Mouse (Mus musculus) limb, embryonic 10.5 days (tissue): ENCODE results near the gene Oscp1. TPM values are rescaled to one million over a fixed set of nuclear protein-coding genes. Genes with fewer than 3 reads are reported as not detected.

Experiments
- DNase-seq: peaks from one replicate; pipeline ENCODE4 v3.0.0-alpha.2; 2017; ENCODE audit warnings: low spot score
- H3K27ac ChIP-seq: fragments of 300-500 bp; sonication (generic); 2 replicates; pipeline ENCODE4 v1.5.1; 2016; ENCODE audit warnings: mild to moderate bottlenecking
- H3K27me3 ChIP-seq: fragments of 300-500 bp; sonication (generic); 2 replicates; pipeline ENCODE4 v1.6.1; 2016; ENCODE audit warnings: low read depth, mild to moderate bottlenecking; ENCODE audit not compliant: poor library complexity, severe bottlenecking
- H3K36me3 ChIP-seq: fragments of 300-500 bp; sonication (generic); 2 replicates; pipeline ENCODE4 v1.6.1; 2016; ENCODE audit warnings: mild to moderate bottlenecking, moderate library complexity
- H3K4me1 ChIP-seq: fragments of 300-500 bp; sonication (generic); 2 replicates; pipeline ENCODE4 v1.6.1; 2016
- H3K4me3 ChIP-seq: fragments of 300-500 bp; sonication (generic); 2 replicates; pipeline ENCODE4 v1.5.1; 2016; ENCODE audit warnings: mild to moderate bottlenecking, moderate library complexity
- H3K9me3 ChIP-seq: fragments of 300-500 bp; sonication (generic); replicated peaks from 2 replicates; pipeline ENCODE4 v1.6.1; 2016; ENCODE audit warnings: mild to moderate bottlenecking
- WGBS: fragments of 180-500 bp; shearing (Covaris S2); methylation state at CpG from one replicate; pipeline ENCODE4 v1.1.7; 2016; 5-methylcytosine and 5-hydroxymethylcytosine counted together
- polyA plus RNA-seq: library from polyadenylated mRNA; unstranded; fragments of >200 nt; fragmentation: Nextera tagmentation; extraction: Ambion mirVana; gene quantifications from 2 replicates; pipeline ENCODE4 v1.2.1, GENCODE M21; 2016

Oscp1 gene
- polyA plus RNA-seq, result 20.4 and 23.7 TPM in 2 replicates

- H3K27me3 ChIP-seq, result no peaks in the 10 kb centered on the region
- DNase-seq, result peak; percentile 94
- 1% methylated on average over 57 of the region's 57 CpGs for WGBS
- H3K27ac ChIP-seq, result peak within 1 kb of the TSS; percentile 81
- H3K36me3 ChIP-seq, result peaks cover 33% of the 10 kb centered on the region
- H3K9me3 ChIP-seq, result no peaks in the 10 kb centered on the region
- peaks cover 18% of the 10 kb centered on the region for H3K4me1 ChIP-seq
- peak within 1 kb of the TSS; percentile 83 for H3K4me3 ChIP-seq
Observed at GRCm38 (mm10) chr4:126058134-126058996, at the start of gene Oscp1. Gene Oscp1 (plus strand): TSS chr4:126058565.

GRCm38 (mm10) chr4:126017676-126018332 is 40.6 kb upstream of the Oscp1 start:
- 88% methylated on average over 7 of the region's 7 CpGs for WGBS
- no peak for DNase-seq
- H3K36me3 ChIP-seq, result no peaks in the 10 kb centered on the region

GRCm38 (mm10) chr4:126018966-126019538 is 39.3 kb upstream of the Oscp1 start:
- no peak for DNase-seq
- 0 out of 2 replicates have a peak, but pooled peaks cover 5% of the 10 kb centered on the region for H3K4me1 ChIP-seq
- no peaks in the 10 kb centered on the region for H3K27me3 ChIP-seq
- H3K9me3 ChIP-seq, result no peaks in the 10 kb centered on the region
- WGBS, result 83% methylated on average over 11 of the region's 11 CpGs
- no peak overlapping the region for H3K4me3 ChIP-seq
- H3K36me3 ChIP-seq, result no peaks in the 10 kb centered on the region
- H3K27ac ChIP-seq, result no peak overlapping the region

More at GRCm38 (mm10) chr4:126017676-126018332, 40.6 kb upstream of the Oscp1 start:
- Histone ChIP-seq H3K9me3 (no peaks in the 10 kb centered on the region), H3K4me1 (0 out of 2 replicates have a peak, but pooled peaks cover 5% of the 10 kb centered on the region), H3K27ac (no peak overlapping the region), H3K4me3 (no peak overlapping the region), H3K27me3 (no peaks in the 10 kb centered on the region)

- Histone ChIP-seq H3K4me3 (no peak within 1 kb of the TSS), H3K27ac (no peak within 1 kb of the TSS), H3K4me1 (no peaks in the 10 kb centered on the region), H3K9me3 (no peaks in the 10 kb centered on the region), H3K36me3 (no peaks in the 10 kb centered on the region), H3K27me3 (no peaks in the 10 kb centered on the region)
- DNase-seq, result no peak
- WGBS, result 45% methylated on average over 16 of the region's 16 CpGs
Observed at GRCm38 (mm10) chr4:126024303-126024900, 34.0 kb upstream of the Oscp1 start, which contains the start of gene Csf3r. Gene Csf3r (plus strand): TSS chr4:126024550.

- no peaks in the 10 kb centered on the region for H3K36me3 ChIP-seq
- WGBS, result 92% methylated on average over 5 of the region's 5 CpGs
- H3K27ac ChIP-seq, result no peak overlapping the region
- no peak overlapping the region for H3K4me3 ChIP-seq
- H3K4me1 ChIP-seq, result no peaks in the 10 kb centered on the region
- H3K9me3 ChIP-seq, result no peaks in the 10 kb centered on the region
- no peaks in the 10 kb centered on the region for H3K27me3 ChIP-seq
- DNase-seq, result no peak
Observed at GRCm38 (mm10) chr4:126025801-126026200, 32.6 kb upstream of the Oscp1 start.

- no peak overlapping the region for H3K27ac ChIP-seq
- DNase-seq, result no peak
- no peak overlapping the region for H3K4me3 ChIP-seq
- no peaks in the 10 kb centered on the region for H3K9me3 ChIP-seq
- WGBS, result 90% methylated on average over 3 of the region's 3 CpGs
- no peaks in the 10 kb centered on the region for H3K36me3 ChIP-seq
- H3K4me1 ChIP-seq, result no peaks in the 10 kb centered on the region
- no peaks in the 10 kb centered on the region for H3K27me3 ChIP-seq
Observed at GRCm38 (mm10) chr4:126027980-126028379, 30.4 kb upstream of the Oscp1 start.

- no peak overlapping the region for H3K4me3 ChIP-seq
- WGBS, result 65% methylated on average over 3 of the region's 3 CpGs
- no peak overlapping the region for H3K27ac ChIP-seq
- no peaks in the 10 kb centered on the region for H3K36me3 ChIP-seq
- H3K4me1 ChIP-seq, result no peaks in the 10 kb centered on the region
- no peak for DNase-seq
- no peaks in the 10 kb centered on the region for H3K9me3 ChIP-seq
- H3K27me3 ChIP-seq, result no peaks in the 10 kb centered on the region
Observed at GRCm38 (mm10) chr4:126029042-126029441, 29.3 kb upstream of the Oscp1 start.

GRCm38 (mm10) chr4:126030705-126031104 is 27.7 kb upstream of the Oscp1 start:
- Histone ChIP-seq H3K27me3 (no peaks in the 10 kb centered on the region), H3K4me1 (no peaks in the 10 kb centered on the region), H3K9me3 (no peaks in the 10 kb centered on the region), H3K36me3 (no peaks in the 10 kb centered on the region), H3K4me3 (no peak overlapping the region), H3K27ac (no peak overlapping the region)
- WGBS, result 85% methylated on average over 5 of the region's 5 CpGs
- no peak for DNase-seq

- no peaks in the 10 kb centered on the region for H3K36me3 ChIP-seq
- 87% methylated on average over 5 of the region's 5 CpGs for WGBS
- no peak for DNase-seq
- H3K9me3 ChIP-seq, result no peaks in the 10 kb centered on the region
- H3K27me3 ChIP-seq, result no peaks in the 10 kb centered on the region
- no peak overlapping the region for H3K27ac ChIP-seq
- no peak overlapping the region for H3K4me3 ChIP-seq
- H3K4me1 ChIP-seq, result no peaks in the 10 kb centered on the region
Observed at GRCm38 (mm10) chr4:126035413-126035812, 23.0 kb upstream of the Oscp1 start.

GRCm38 (mm10) chr4:126046851-126047585 is 11.3 kb upstream of the Oscp1 start, which contains the start of gene Mrps15:
Gene Mrps15 (plus strand): TSS chr4:126046925.
- peak within 1 kb of the TSS; percentile 74 for H3K4me3 ChIP-seq
- no peaks in the 10 kb centered on the region for H3K9me3 ChIP-seq
- WGBS, result under 1% methylated on average over 56 of the region's 56 CpGs
- peaks cover 30% of the 10 kb centered on the region for H3K36me3 ChIP-seq
- peaks cover 19% of the 10 kb centered on the region for H3K4me1 ChIP-seq
- H3K27ac ChIP-seq, result peak within 1 kb of the TSS; percentile 89
- H3K27me3 ChIP-seq, result no peaks in the 10 kb centered on the region
- peak; percentile 90 for DNase-seq

- Histone ChIP-seq H3K36me3 (peaks cover 76% of the 10 kb centered on the region), H3K27me3 (no peaks in the 10 kb centered on the region), H3K4me1 (peaks cover 15% of the 10 kb centered on the region), H3K9me3 (no peaks in the 10 kb centered on the region), H3K27ac (no peak overlapping the region), H3K4me3 (no peak overlapping the region)
- DNase-seq, result no peak
- 90% methylated on average over 7 of the region's 7 CpGs for WGBS
Observed at GRCm38 (mm10) chr4:126051617-126052016, 6.7 kb upstream of the Oscp1 start.
